Mouse (Mus musculus): ENCODE data around the gene Gpat2.

Gpat2 gene

DNA sequence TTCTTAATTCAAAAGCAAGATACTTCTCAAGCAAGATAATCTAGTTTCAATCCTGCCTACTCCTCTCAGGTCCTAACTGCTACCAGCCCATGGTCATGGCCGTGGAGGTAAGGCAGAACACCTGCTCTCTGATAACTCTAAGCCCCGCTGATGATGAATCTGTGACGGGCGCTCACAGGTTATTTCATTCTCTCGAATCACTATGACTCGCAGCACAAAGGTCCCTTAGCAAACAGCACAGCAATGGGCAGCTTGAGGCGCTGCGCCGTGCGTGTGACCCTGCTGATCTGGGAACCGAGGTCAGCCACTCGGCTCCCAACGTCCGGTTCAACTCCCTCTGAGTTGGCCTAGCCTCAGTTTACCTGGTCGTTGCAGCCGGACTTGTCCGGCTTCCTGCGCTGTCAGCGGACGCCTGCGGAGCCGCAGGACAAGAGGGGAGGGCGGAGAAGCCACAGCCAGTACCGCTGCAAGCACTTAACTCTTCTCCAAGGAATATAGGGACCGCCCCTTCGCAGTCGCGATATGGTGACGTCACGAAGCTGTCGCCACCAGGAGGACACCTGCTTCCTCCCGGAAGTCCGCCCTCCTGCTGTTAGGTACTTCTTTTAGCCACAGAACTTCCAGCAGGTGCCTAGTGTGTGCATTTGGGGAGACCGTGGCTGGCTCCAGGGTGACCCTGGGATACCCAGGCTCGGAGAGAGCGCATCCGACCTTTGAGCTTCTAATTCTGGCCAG is 19.2 kb downstream of the Gpat2 start, which contains the start of gene Fahd2a:
Fahd2a (minus strand) TSS at position 511 of the 735 bp plus-strand sequence.
- DNase-seq (ENCODE audit: low read depth, low spot score): peak; percentile 91

DNA sequence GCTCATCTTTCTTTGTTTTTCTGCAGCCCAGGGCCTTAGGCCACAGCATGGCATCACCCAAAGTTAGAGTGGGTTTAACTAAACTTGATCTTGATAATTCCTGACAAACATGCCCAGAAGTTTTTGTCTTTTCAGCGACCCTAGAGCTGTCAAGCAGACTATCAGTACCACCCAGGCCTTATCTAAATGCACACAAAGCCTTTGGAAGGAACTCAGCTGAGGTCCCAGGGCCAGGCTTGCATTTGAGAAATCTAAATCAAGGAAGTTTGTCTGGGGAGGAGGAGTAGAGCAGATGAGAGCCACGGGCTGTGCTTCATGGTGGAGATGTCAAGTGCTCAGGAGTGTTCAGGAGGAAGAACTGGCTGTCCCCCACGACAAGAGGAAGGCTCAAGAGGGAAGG is 21.8 kb downstream of the Gpat2 start:
- no peak for DNase-seq (ENCODE audit: low read depth, low spot score)

DNA sequence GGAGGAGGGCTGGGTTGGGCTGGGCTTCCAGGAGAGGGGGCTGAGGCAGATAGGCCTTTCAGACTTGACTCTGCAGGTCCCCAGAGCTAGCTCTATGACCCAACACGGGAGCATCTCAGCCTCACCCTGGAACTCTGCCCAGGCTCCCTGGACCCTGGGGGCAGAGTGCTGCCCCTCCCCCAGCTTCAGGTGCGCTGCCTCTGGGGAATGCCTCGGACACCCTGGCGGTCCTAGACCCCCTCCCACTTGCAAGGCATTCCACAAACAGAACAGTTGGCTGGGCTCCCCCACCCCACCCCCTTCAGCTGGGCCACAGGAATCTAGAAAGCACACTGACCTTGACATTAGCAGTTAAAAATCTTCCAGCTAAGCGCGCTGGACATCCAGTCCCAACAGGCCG is 24.7 kb downstream of the Gpat2 start:
- DNase-seq (ENCODE audit: low read depth, low spot score): no peak

DNA sequence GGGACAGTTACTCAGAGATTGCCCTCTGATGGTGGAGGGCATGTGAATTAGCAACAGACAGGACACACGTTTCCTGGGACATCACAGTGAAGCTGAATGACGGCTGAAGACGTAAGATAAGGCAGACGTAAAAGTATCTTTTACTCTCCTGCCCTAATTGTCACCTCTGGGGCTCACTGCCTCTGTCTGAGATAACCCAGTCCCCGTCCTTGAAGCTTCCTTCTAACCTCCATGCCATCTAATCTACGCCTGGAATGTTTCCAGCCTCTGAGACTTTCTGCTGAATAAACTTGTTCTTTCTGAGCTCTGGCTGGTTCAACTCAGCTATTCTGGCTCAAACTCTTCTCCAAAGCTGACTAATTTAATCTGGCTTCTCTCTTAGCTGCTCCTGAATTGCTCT is 26.7 kb downstream of the Gpat2 start:
- no peak for DNase-seq (ENCODE audit: low read depth, low spot score)

DNA sequence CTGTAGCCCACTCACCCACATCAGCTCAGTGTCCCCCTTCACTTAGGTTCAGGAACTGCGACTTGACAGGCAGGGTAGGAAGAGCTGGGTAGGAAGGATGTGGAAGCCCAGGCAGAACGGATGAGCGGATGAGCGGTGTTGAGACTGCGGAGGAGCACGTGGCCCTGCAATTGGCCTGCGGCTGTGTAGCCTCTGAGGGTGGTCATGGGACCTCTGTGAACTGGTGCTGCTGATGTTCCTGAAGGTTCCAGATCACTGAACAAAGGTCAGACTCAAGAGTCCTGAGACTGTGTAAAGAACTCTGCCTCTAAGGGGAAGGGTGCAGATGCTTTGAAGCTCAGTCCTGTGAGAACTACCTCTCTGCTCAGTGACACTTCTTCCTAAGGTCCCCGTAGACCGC is 28.1 kb downstream of the Gpat2 start:
- no peak for DNase-seq (ENCODE audit: low read depth, low spot score)

DNA sequence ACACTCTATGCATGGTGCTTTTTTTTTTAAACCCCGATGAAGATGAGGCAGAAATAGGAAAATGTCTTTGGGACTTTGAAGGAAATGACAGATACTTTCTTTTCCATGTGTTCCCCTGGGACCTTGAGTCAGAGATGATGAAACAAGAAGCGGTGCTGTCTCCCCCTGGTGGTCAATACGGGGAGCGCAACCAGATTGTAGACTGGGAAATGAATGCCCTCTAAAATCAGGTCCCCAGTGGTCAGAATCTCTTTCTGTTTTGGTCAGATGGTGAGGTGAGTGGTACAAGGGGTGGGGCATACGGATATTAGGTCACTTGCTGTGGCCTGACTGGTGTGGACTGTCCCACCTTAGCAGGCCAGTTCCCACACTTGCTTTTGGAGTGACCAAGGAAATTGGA is 28.8 kb downstream of the Gpat2 start:
- peak; percentile 67 for DNase-seq (ENCODE audit: low read depth, low spot score)

DNA sequence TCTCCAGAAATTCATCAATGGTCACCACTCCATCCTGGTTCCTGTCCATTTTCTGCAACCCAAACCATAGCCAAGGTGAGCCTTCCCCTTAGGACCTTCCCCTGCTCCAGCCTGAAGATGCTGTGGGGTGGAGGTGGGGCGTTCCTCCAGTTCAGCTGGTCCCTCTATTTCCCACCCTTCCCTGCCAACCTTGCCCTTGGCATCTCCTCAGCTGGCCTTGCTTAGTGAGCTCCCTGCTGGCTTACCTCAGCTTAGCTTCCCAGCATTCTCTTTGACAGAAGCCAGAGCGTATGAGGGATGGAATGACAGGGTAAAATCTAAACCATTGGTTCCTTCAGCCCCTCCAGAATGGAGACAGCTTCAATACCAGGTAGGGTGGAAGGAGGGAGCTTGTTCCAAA is 34.3 kb downstream of the Gpat2 start:
- DNase-seq (ENCODE audit: low read depth, low spot score): no peak

DNA sequence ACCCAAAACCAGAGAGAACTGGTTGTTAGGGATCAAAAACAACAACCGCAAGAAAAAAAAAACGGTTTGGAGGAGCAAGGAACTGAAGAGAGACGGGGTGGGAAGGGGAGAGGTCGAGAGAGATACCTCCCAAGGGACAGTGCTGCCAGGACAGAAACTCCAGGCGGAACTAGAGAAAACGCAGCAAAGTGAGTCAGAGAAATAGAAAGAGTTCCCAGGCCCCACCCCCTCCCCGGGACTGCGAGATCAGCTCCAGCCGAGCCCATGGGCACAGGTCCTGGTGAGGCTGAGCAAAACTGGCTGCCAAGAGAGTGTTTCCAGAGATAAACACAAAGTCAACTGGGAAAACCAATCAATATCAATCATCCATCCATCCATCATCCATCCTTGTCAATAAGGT is 36.4 kb downstream of the Gpat2 start:
- no peak for DNase-seq (ENCODE audit: low read depth, low spot score)

DNA sequence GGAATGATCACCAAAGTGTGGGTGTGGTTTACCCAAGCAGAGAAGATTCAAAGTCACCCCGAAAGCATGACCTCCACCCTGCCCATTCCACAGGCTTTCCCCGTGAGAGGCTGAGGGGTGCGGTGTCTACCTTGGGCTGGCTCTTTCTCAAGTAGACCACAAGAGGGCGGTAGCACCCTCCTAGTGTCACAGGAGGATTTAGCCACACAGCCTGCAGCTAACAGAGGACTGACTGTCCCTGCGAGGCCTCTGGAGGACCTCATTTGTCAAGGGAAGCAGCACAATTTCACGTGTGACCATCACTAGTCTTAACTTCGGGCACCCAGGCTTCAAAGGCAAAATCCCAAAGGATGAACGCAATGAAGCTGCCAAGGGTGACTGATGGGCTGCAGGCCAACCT is 37.3 kb downstream of the Gpat2 start:
- peak; percentile 61 for DNase-seq (ENCODE audit: low read depth, low spot score)

DNA sequence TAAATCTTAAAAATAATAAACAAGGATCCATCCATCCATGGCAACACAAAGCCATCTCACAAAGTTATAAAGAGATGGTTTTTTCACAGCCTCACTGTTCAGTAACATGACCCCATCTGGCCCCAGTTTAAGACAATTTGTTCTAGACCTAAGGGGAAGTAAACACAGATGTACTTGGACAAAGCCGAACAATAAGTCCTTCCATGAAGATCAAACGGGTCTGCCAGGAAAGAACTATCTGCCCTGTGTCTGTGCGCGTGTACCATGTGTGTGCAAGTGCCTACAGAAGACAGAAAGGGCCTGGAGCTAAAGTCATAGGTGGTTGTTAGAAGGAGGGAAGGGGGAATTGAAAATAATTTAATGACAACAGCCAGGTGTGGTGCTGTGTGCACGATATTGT is 45.2 kb downstream of the Gpat2 start:
- no peak for DNase-seq (ENCODE audit: low read depth, low spot score)

DNA sequence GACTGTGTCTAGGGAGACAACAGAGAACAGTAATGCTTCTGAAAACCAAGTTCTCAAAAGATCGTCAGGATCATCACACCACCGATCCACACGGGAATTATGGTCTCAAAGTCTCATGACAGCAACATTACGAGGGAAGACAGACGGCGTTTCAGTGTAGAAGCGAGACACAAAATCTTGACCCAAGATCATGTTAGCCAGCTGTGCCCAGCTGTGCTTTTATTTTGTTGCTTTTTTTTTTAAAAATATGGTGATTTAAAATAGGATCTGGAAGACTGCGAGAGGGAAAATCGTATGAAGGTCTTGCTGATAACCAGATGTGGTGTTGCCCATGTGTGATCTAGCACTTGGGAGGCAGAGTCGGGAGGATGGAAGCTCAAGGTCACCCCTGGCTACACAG is 45.7 kb downstream of the Gpat2 start:
- DNase-seq (ENCODE audit: low read depth, low spot score): no peak

DNA sequence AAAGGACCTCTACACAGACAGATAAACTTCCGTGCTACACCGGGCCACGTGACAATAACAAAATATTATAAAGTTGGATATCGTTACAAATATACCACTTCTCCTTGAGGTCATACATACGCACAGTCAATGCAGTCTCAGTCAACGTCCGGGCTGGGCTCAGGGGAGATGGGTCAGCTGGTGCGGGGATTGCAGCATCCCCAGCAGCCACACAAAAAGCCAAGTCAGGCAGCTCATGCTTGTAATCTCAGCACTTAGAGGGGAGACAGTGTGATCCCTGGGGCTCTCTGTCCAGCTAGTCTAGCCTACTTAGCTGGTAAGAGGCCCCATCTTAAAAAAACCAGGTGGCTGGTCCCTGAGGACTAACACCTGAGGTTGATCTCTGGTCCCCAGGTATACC is 46.3 kb downstream of the Gpat2 start:
- no peak for DNase-seq (ENCODE audit: low read depth, low spot score)

DNA sequence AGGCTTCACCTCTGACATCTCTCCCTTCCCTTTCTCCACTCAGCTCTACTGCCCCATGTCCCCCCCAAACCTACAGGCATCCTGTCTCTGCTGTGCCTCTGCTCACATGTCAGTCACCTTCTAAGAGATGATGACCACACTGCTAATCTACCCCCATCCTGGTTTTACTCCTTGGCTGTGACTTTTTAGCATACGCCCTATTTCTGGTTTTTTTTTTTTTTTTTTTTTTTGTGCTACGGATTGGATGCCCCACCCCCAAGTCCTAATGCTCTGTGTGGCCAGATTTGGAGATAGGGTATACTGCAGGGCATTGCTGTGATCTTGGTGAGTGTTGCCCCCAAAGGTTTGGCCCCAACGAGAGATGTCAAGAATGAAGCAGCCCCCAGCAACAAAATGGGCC is 47.3 kb downstream of the Gpat2 start:
- no peak for DNase-seq (ENCODE audit: low read depth, low spot score)

DNA sequence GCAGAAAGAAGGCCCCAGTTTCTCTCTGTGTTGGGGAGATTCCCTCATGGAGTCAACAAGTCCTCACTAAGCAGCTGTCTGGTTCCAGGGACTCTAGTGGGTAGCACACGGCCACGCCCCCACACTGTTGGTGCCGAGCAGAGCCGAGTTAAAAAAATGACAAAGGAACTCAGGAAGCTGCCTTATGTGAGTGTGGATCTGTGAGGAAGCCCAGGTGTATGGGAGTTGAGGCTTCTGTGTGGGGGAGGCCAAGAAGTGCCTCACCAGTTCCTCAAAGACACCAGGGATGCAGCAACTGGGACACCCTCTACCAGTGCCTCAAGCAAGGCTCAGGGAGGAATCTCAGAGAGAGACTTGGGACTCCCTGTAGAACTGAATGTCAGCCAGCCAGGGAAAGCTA is 54.2 kb downstream of the Gpat2 start:
- DNase-seq (ENCODE audit: low read depth, low spot score): no peak

DNA sequence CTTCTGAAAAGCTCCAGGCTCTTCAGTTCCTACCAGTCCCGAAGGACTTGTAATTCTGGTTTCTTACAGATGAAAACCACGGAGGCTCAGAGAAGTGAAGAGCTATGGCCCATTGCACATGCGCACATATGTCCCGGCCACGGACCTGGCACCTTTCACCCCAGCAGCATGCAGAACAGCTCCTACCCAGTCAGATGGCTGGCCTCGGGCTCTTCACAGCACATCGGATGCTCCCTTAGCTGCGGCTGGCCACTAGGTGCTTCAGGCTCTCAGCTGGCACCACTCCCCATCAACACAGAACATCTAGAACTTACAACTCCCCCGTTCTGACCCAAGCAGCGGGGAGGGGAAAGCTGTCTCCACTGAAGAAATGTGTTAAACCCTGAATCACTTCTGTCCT is 54.8 kb downstream of the Gpat2 start:
- DNase-seq (ENCODE audit: low read depth, low spot score): no peak

DNA sequence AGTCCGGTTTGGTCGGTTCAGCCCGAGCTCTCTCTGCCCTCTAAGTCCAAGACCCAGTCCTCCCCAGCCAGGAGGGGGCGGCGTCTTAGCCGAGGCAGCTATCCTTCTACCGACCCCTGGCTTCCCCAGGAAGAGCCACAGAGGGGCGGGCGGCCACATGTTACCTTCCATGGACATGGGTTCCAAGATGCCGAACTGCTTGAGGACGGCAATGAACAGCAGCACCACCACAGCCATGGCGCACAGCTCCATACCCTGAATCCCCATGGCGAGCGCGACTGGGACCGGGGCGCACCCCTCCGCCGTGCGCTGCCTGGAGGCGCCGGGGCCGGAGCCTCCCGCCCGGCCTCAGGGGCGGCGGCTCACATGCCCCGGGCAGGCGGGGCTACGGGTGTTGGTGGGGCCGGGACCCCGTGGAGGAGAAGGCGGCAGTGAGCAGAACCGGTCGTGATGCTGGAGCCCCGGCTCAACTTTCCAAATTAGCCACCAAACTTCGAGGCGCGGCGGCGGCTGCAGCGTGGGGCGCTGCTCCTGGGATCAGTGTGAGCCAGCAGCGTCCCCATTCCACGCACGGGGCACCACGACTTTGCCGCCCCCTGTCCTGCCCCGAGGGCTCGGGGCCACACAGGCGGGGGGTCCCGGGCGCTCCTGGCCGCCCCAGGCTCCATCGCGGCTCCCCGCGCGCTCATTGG is 57.0 kb downstream of the Gpat2 start:
- no peak for DNase-seq (ENCODE audit: low read depth, low spot score)

DNA sequence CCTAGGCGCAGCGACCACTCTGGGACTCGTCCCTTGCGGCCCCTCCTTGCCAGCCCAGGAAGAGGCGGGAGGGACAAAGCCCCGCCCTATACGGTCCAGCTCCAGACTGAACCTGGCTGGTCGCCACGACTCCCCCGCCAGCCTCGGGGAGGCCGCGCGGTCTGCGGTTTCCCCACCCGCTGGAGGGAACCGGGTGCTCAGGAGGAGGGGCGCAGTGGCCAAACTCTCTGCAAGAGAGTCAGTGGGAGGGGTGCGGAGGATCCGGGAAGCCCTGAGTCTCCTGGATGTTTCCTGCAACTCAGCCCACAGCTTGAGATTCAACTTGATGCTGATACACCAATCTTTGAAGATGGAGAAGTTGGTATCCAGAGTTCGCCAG is 57.5 kb downstream of the Gpat2 start:
- no peak for DNase-seq (ENCODE audit: low read depth, low spot score)

DNA sequence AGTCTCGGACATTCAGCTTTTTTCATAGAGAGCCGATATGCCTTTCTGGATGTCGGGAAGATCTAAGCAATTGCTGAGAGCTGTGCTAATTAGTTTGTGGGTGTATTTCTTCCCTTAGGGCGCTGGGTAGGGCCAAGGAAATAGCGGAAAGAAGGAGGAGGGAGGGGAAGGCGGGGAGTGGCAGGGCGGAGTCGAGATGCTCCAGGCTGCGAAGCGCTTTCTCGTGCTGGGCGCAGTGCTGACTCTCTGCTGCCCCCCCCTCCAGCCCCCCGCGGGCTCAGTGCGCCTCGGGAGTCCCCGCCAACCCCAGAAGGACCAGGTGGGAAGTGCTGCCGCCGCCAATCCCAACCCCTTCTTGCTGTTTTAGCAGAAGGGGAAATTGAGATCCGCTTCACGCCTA is 58.0 kb downstream of the Gpat2 start:
- no peak for DNase-seq (ENCODE audit: low read depth, low spot score)

DNA sequence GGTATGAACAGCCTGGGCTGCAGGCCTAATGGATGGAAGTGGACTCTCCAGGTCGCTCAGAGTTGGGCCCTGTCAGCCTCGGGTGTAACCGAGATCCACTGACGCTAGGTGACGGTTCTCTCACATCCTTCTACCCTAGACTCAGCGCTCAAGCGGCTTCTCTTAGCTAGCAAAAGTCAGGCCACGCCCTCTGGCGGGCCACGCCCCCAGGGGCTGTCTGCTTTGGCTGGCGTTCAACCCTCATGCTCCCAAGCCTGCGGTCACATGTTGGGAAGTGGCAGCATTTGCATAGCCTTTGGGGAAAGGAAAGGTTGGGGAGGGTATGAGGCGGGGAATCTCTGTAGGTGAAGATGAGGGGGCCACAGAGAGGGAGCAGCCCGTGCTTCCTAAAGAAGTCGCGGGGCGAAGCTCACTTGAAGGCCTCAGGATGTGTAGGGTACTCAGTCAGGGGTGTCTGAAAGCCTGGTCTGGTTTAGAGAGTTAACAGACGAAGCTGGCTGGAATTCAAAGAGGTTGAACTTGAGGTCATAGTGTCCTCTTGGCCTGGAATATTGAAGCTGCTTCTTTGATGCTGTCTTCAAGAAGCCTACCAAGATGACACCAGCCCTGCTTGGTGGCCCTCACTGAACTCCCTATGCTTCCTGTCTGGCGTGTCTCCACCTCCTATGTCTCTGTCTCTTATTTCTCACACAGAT is 59.6 kb downstream of the Gpat2 start:
- peak; percentile 15 for DNase-seq (ENCODE audit: low read depth, low spot score)
